Mouse (Mus musculus) kidney, postnatal 0 days (tissue): ENCODE results near the gene Dusp3. TPM values are rescaled to one million over a fixed set of nuclear protein-coding genes. Genes with fewer than 3 reads are reported as not detected.
A peak's percentile ranks its signal among the peaks of the same experiment; 100 is the strongest.

Source experiments
- ATAC-seq: fragments of 200-750 bp; cut with Nextera tagmentation; replicated peaks from 2 replicates; pipeline ENCODE4 v1.8.0; 2017; ENCODE audit warnings: low read depth, moderate number of reproducible peaks, moderate TSS enrichment, moderate library complexity; ENCODE audit not compliant: low FRiP score
- DNase-seq: peaks from one replicate; pipeline ENCODE4 v3.0.0-alpha.2; 2016; ENCODE audit warnings: low spot score
- H3K27ac ChIP-seq: fragments of 300-500 bp; sonication (generic); 2 replicates; pipeline ENCODE4 v1.5.1; 2014; ENCODE audit warnings: mild to moderate bottlenecking
- H3K27me3 ChIP-seq: fragments of 300-500 bp; sonication (generic); 2 replicates; pipeline ENCODE4 v1.6.1; 2014; ENCODE audit warnings: low read length, mixed read lengths; ENCODE audit not compliant: insufficient read depth
- H3K36me3 ChIP-seq: fragments of 300-500 bp; sonication (generic); 2 replicates; pipeline ENCODE4 v1.6.1; 2014; ENCODE audit warnings: low read length, mixed read lengths; ENCODE audit not compliant: insufficient read depth
- H3K4me1 ChIP-seq: fragments of 300-500 bp; sonication (generic); replicated peaks from 2 replicates; pipeline ENCODE4 v1.6.1; 2014; ENCODE audit warnings: antibody characterized with exemption, low read length, mixed read lengths; ENCODE audit not compliant: insufficient read depth
- H3K4me2 ChIP-seq: fragments of 300-500 bp; sonication (generic); 2 replicates; pipeline ENCODE4 v1.6.1; 2014; ENCODE audit warnings: mild to moderate bottlenecking, low read length, moderate library complexity, mixed read lengths
- H3K4me3 ChIP-seq: fragments of 300-500 bp; sonication (generic); replicated peaks from 2 replicates; pipeline ENCODE4 v1.5.1; 2014; ENCODE audit warnings: low read depth, low read length
- H3K9ac ChIP-seq: fragments of 300-500 bp; sonication (generic); 2 replicates; pipeline ENCODE4 v1.6.1; 2014; ENCODE audit warnings: low read depth, low read length
- H3K9me3 ChIP-seq: fragments of 300-500 bp; sonication (generic); replicated peaks from 2 replicates; pipeline ENCODE4 v1.6.1; 2016; ENCODE audit warnings: low read length, inconsistent platforms, mixed read lengths
- CTCF ChIP-seq: IDR thresholded peaks from 2 replicates; pipeline ENCODE4 v1.5.1; 2016; ENCODE audit warnings: antibody characterized with exemption, low read depth, mild to moderate bottlenecking, moderate library complexity
- WGBS: fragments of 180-500 bp; shearing (Covaris S2); extraction: QIAGEN DNeasy Blood & Tissue Kit; methylation state at CpG from one replicate; pipeline ENCODE4 v1.1.7; 2014; 5-methylcytosine and 5-hydroxymethylcytosine counted together
- polyA plus RNA-seq: library from polyadenylated mRNA; unstranded; fragments of >200 nt; fragmentation: Nextera tagmentation; extraction: Ambion mirVana; gene quantifications from 2 replicates; pipeline ENCODE4 v1.2.1, GENCODE M21; 2015

Gene Dusp3
- polyA plus RNA-seq, 1 experiment from 2014 or later, result 51.7 TPM

GRCm38 (mm10) chr11:101928030-101928762 is 58.6 kb downstream of the Dusp3 start:
- Histone ChIP-seq H3K36me3 (no peaks in the 10 kb centered on the region), H3K9ac (no peak overlapping the region), H3K4me3 (no peak overlapping the region), H3K4me2 (no peak overlapping the region), H3K27ac (0 out of 2 replicates have a peak overlapping the region, but pooled peaks have one; percentile 31), H3K27me3 (no peaks in the 10 kb centered on the region), H3K9me3 (no peaks in the 10 kb centered on the region), H3K4me1 (no peaks in the 10 kb centered on the region)
- DNase-seq, result peak; percentile 44
- WGBS, result 38% methylated on average over 25 of the region's 25 CpGs
- peak; percentile 52 for ATAC-seq
- peak; percentile 66 for TF ChIP-seq CTCF

GRCm38 (mm10) chr11:101926951-101927589 is 59.7 kb downstream of the Dusp3 start:
- DNase-seq (no peak), ATAC-seq (no peak)
- Histone ChIP-seq H3K4me1 (no peaks in the 10 kb centered on the region), H3K9me3 (no peaks in the 10 kb centered on the region), H3K4me3 (no peak overlapping the region), H3K27ac (no peak overlapping the region), H3K27me3 (no peaks in the 10 kb centered on the region), H3K4me2 (no peak overlapping the region), H3K9ac (no peak overlapping the region), H3K36me3 (no peaks in the 10 kb centered on the region)
- no peak for TF ChIP-seq CTCF
- 81% methylated on average over 10 of the region's 10 CpGs for WGBS

- 0 out of 2 replicates have a peak overlapping the region, but pooled peaks have one; percentile 31 for H3K27ac ChIP-seq
- no peaks in the 10 kb centered on the region for H3K27me3 ChIP-seq
- no peak overlapping the region for H3K4me3 ChIP-seq
- H3K4me2 ChIP-seq, result no peak overlapping the region
- no peak overlapping the region for H3K9ac ChIP-seq
- 34% methylated on average over 6 of the region's 6 CpGs for WGBS
- no peaks in the 10 kb centered on the region for H3K36me3 ChIP-seq
- no peak for TF ChIP-seq CTCF
- ATAC-seq (no peak), DNase-seq (peak; percentile 25)
- H3K9me3 ChIP-seq, result no peaks in the 10 kb centered on the region
- peaks cover 4% of the 10 kb centered on the region; the same call in 1 of the 2 replicates for H3K4me1 ChIP-seq
These were observed 61.2 kb downstream of the Dusp3 start for GRCm38 (mm10) chr11:101925636-101926035.

GRCm38 (mm10) chr11:101924441-101924976 is 62.3 kb downstream of the Dusp3 start:
- Histone ChIP-seq H3K4me1 (peaks cover 5% of the 10 kb centered on the region; the same call in 1 of the 2 replicates), H3K36me3 (no peaks in the 10 kb centered on the region), H3K27me3 (no peaks in the 10 kb centered on the region), H3K9me3 (no peaks in the 10 kb centered on the region), H3K27ac (no peak overlapping the region), H3K9ac (no peak overlapping the region), H3K4me3 (no peak overlapping the region), H3K4me2 (no peak overlapping the region)
- DNase-seq (no peak), ATAC-seq (no peak)
- TF ChIP-seq CTCF, result no peak
- 69% methylated on average over 14 of the region's 19 CpGs for WGBS

GRCm38 (mm10) chr11:101923988-101924387 is 62.8 kb downstream of the Dusp3 start:
- WGBS, result 82% methylated on average over 6 of the region's 6 CpGs
- Histone ChIP-seq H3K4me2 (no peak overlapping the region), H3K4me3 (no peak overlapping the region), H3K36me3 (no peaks in the 10 kb centered on the region), H3K9ac (no peak overlapping the region), H3K4me1 (peaks cover 5% of the 10 kb centered on the region; the same call in 1 of the 2 replicates), H3K27ac (no peak overlapping the region), H3K27me3 (no peaks in the 10 kb centered on the region), H3K9me3 (no peaks in the 10 kb centered on the region)
- no peak for DNase-seq
- no peak for TF ChIP-seq CTCF
- ATAC-seq, result no peak

- DNase-seq (no peak), ATAC-seq (no peak)
- WGBS, result 77% methylated on average over 12 of the region's 12 CpGs
- no peaks in the 10 kb centered on the region for H3K9me3 ChIP-seq
- no peak for TF ChIP-seq CTCF
- 0 out of 2 replicates have a peak, but pooled peaks cover 3% of the 10 kb centered on the region for H3K27me3 ChIP-seq
- H3K4me2 ChIP-seq, result no peak overlapping the region
- H3K27ac ChIP-seq, result no peak overlapping the region
- H3K4me3 ChIP-seq, result no peak overlapping the region
- H3K4me1 ChIP-seq, result peaks cover 5% of the 10 kb centered on the region; the same call in 1 of the 2 replicates
- no peaks in the 10 kb centered on the region for H3K36me3 ChIP-seq
- H3K9ac ChIP-seq, result no peak overlapping the region
These were observed 65.4 kb downstream of the Dusp3 start for GRCm38 (mm10) chr11:101921361-101921952.

Other genes with a start within 250 kb of the Dusp3 start
- gene Etv4, start 201.6 kb downstream of the Dusp3 start, polyA plus RNA-seq, result 42.6 and 44.7 TPM in 2 replicates
- gene Meox1, start 92.6 kb downstream of the Dusp3 start, polyA plus RNA-seq, result 13.9 and 14.3 TPM in 2 replicates
- 1.6 and 1.8 TPM in 2 replicates for gene Sost, start 20.0 kb downstream of the Dusp3 start, polyA plus RNA-seq
- gene Cfap97d1, start 2.7 kb downstream of the Dusp3 start, polyA plus RNA-seq, result not detected in 2 replicates
- 3.5 and 4.2 TPM in 2 replicates for gene Mpp3, start 41.4 kb upstream of the Dusp3 start, polyA plus RNA-seq
- gene Cd300lg, start 54.5 kb upstream of the Dusp3 start, polyA plus RNA-seq, result 2.8 and 2.9 TPM in 2 replicates
- 8.8 and 9.3 TPM in 2 replicates for gene Mpp2, start 101.5 kb upstream of the Dusp3 start, polyA plus RNA-seq
- gene Ppy, start 114.3 kb upstream of the Dusp3 start, polyA plus RNA-seq, result not detected in 2 replicates
- gene Pyy, start 120.8 kb upstream of the Dusp3 start, polyA plus RNA-seq, result not detected in 2 replicates
- gene Nags, start 158.5 kb upstream of the Dusp3 start, polyA plus RNA-seq, result not detected in 2 replicates
- 25.0 and 28.6 TPM in 2 replicates for gene Tmem101, start 169.4 kb upstream of the Dusp3 start, polyA plus RNA-seq
- gene Lsm12, start 198.3 kb upstream of the Dusp3 start, polyA plus RNA-seq, result 111 and 123 TPM in 2 replicates
- 41.4 and 43.6 TPM in 2 replicates for gene G6pc3, start 202.6 kb upstream of the Dusp3 start, polyA plus RNA-seq
- gene Hdac5, start 243.2 kb upstream of the Dusp3 start, polyA plus RNA-seq, result 38.1 and 39.3 TPM in 2 replicates